7 mouse cellular contexts compared by ENCODE assay signal in the genomic region with DNA sequence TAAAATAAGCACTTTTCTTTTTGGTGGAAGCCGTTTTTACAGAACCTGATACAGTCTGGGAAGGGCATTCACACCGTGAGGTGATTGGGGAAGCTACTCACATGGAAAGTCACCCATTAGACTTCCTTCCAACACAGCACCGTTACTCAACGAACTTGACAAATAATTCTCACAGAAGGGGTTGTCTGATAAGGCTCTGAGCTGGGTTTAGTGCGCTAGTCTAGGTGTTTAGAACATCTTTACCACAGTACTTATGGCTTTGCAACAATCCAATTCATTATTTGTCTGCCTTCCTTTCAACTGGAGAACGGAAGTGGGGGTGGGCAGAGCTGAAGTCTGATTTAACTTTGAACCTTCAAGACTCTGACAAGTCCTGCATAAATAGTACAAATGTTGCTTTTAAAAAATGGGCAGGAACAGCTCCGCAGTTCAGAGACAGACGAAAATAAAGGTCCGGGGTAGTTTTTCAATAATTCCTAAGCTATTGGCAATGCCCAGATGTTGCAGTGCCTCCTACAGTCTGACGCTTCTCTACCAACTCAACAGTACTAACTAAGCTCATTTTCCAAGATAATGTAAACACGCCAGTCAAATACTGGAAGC. TPM values are rescaled to one million over a fixed set of nuclear protein-coding genes. Genes with fewer than 3 reads are reported as not detected.
DNase-seq lines count a peak whose midpoint lies in the region; ATAC-seq and TF ChIP-seq lines count a peak whose summit lies in the region.

No protein-coding gene starts in this region.

- TF ChIP-seq POLR2A in embryonic fibroblast, embryonic 13.5 days (IDR thresholded peaks at IDR 0.05; ENCODE audit: low read depth, low read length): no peak
- no peak for TF ChIP-seq POLR2A in thymus, adult 2 months (IDR thresholded peaks at IDR 0.05; ENCODE audit: control insufficient read depth, extremely low read depth, insufficient read depth, low read length, poor library complexity)

- peaks cover 23% of the 10 kb centered on the region for H3K36me3 ChIP-seq in thymus, adult 2 months (ENCODE audit: control insufficient read depth, insufficient read depth, low read length)

- 2% methylated on average over 11 of the region's 11 CpGs for WGBS in thymus, adult 2 months

- no peak overlapping the region for H3K27ac ChIP-seq in embryonic fibroblast, embryonic 13.5 days (ENCODE audit: insufficient read depth, low read length)
- peak overlapping the region; percentile 64 for H3K27ac ChIP-seq in thymus, adult 2 months (ENCODE audit: control insufficient read depth, insufficient read depth, low read length)

- no peak for TF ChIP-seq CTCF in embryonic fibroblast, embryonic 13.5 days (IDR thresholded peaks at IDR 0.05; ENCODE audit: borderline replicate concordance, insufficient read depth, low read length)
- no peak for TF ChIP-seq CTCF in thymus, adult 2 months (IDR thresholded peaks at IDR 0.05; ENCODE audit: borderline replicate concordance, control insufficient read depth, extremely low read depth, insufficient read depth, low read length, poor library complexity)

- peak; percentile 35 for ATAC-seq in inflammation-experienced regulatory T-cells, adult 6 months

- H3K27me3 ChIP-seq in thymus, adult 2 months (ENCODE audit: control insufficient read depth, insufficient read depth, low read length): no peaks in the 10 kb centered on the region

- peak; percentile 67 for DNase-seq in 3T3-L1 (ENCODE audit: low read depth, low spot score)
- DNase-seq in CD4-positive, CD25-positive, alpha-beta regulatory T cell, adult 2 months (ENCODE audit: low read depth, low spot score): peak; percentile 53
- peak; percentile 40 for DNase-seq in lung, postnatal 36 days
- peak; percentile 59 for DNase-seq in thymus, adult 2 months
- no peak for DNase-seq in urinary bladder, adult 18-20 months (ENCODE audit: low spot score in 2 of 2)

- peak overlapping the region; percentile 55 for H3K4me3 ChIP-seq in embryonic fibroblast, embryonic 13.5 days (ENCODE audit: insufficient read depth, low read length)
- peak overlapping the region; percentile 74 for H3K4me3 ChIP-seq in thymus, adult 2 months (ENCODE audit: control insufficient read depth, insufficient read depth, low read length)

- H3K4me1 ChIP-seq in embryonic fibroblast, embryonic 13.5 days (ENCODE audit: control insufficient read depth, insufficient read depth, low read length): peaks cover 3% of the 10 kb centered on the region; the same call in 1 of the 2 replicates
- H3K4me1 ChIP-seq in thymus, adult 2 months (replicated peaks; ENCODE audit: control insufficient read depth, insufficient read depth, low read length): peaks cover 12% of the 10 kb centered on the region

RNA-seq across cellular contexts. Expression of a gene that starts 0.9 kb away (rescaled TPM):
- polyA plus RNA-seq in embryonic fibroblast, embryonic 13.5 days (2011; ENCODE audit: insufficient read length, low read depth, missing spikeins): 66.0 and 68.3 TPM in 2 replicates
- polyA plus RNA-seq in inflammation-experienced regulatory T-cells, adult 6 months (2017; shearing (Covaris generic)): 10 to 100 TPM; 64.4 to 96.0 (median 93.8) TPM
- polyA plus RNA-seq in thymus, adult 2 months (2012; rRNA removed): 119 and 136 TPM in 2 replicates

RNA-seq across cellular contexts. Expression of a gene that starts 24.1 kb away (rescaled TPM):
- polyA plus RNA-seq in embryonic fibroblast, embryonic 13.5 days (2011; ENCODE audit: insufficient read length, low read depth, missing spikeins): 13.2 and 17.6 TPM in 2 replicates
- 10 to 100 TPM; 21.6 to 26.7 (median 26.3) TPM for polyA plus RNA-seq in inflammation-experienced regulatory T-cells, adult 6 months (2017; shearing (Covaris generic))
- polyA plus RNA-seq in thymus, adult 2 months (2012; rRNA removed): 5.5 and 7.4 TPM in 2 replicates

RNA-seq across cellular contexts. Expression of a gene that starts 51.5 kb away (rescaled TPM):
- 15.2 and 18.8 TPM in 2 replicates for polyA plus RNA-seq in embryonic fibroblast, embryonic 13.5 days (2011; ENCODE audit: insufficient read length, low read depth, missing spikeins)
- under 1 TPM in 1 of 3 experiments, not detected in 2; 0.26 TPM for polyA plus RNA-seq in inflammation-experienced regulatory T-cells, adult 6 months (2017; shearing (Covaris generic))
- 9.4 and 13.6 TPM in 2 replicates for polyA plus RNA-seq in thymus, adult 2 months (2012; rRNA removed)

RNA-seq across cellular contexts. Expression of a gene that starts 56.9 kb away (rescaled TPM):
- polyA plus RNA-seq in embryonic fibroblast, embryonic 13.5 days (2011; ENCODE audit: insufficient read length, low read depth, missing spikeins): 11.6 and 15.3 TPM in 2 replicates
- 10 to 100 TPM; 19.4 to 35.1 (median 26.7) TPM for polyA plus RNA-seq in inflammation-experienced regulatory T-cells, adult 6 months (2017; shearing (Covaris generic))
- polyA plus RNA-seq in thymus, adult 2 months (2012; rRNA removed): 6.1 and 7.8 TPM in 2 replicates

Comparison
In these comparisons a context has a peak if more than half of its experiments do, and no peak if none do; other contexts are left out.
1. DNase-seq: peak in 3T3-L1 (single experiment), CD4-positive, CD25-positive, alpha-beta regulatory T cell, adult 2 months (single experiment), lung, postnatal 36 days (single experiment) and thymus, adult 2 months (single experiment); none in urinary bladder, adult 18-20 months (0 of 2).